Mouse (Mus musculus) forebrain, embryonic 13.5 days (tissue): Measurements from ENCODE around the gene Cpne5. TPM values are rescaled to one million over a fixed set of nuclear protein-coding genes. Genes with fewer than 3 reads are reported as not detected.
A peak's percentile ranks its signal among the peaks of the same experiment; 100 is the strongest.
"Not testable (repeated sequence)": the region's sequence is repeated elsewhere in the genome, so short reads cannot be mapped to it uniquely, and the experiment has no call there.

Experiments
- ATAC-seq: fragments of 200-750 bp; cut with Nextera tagmentation; 2 replicates; pipeline ENCODE4 v1.8.0; 2017
- H3K27ac ChIP-seq: fragments of 300-500 bp; sonication (generic); 2 replicates; pipeline ENCODE4 v1.5.1; 2015; ENCODE audit warnings: inconsistent platforms, mild to moderate bottlenecking, moderate library complexity
- H3K27me3 ChIP-seq: fragments of 300-500 bp; sonication (generic); 2 replicates; pipeline ENCODE4 v1.6.1; 2015; ENCODE audit warnings: mild to moderate bottlenecking, inconsistent platforms
- H3K36me3 ChIP-seq: fragments of 300-500 bp; sonication (generic); 2 replicates; pipeline ENCODE4 v1.6.1; 2015; ENCODE audit warnings: mild to moderate bottlenecking, inconsistent platforms; ENCODE audit not compliant: poor library complexity, severe bottlenecking
- H3K4me1 ChIP-seq: fragments of 300-500 bp; sonication (generic); 2 replicates; pipeline ENCODE4 v1.6.1; 2015; ENCODE audit warnings: inconsistent platforms
- H3K4me2 ChIP-seq: fragments of 300-500 bp; sonication (generic); 2 replicates; pipeline ENCODE4 v1.6.1; 2015; ENCODE audit warnings: inconsistent platforms, mild to moderate bottlenecking, moderate library complexity
- H3K4me3 ChIP-seq: fragments of 300-500 bp; sonication (generic); 2 replicates; pipeline ENCODE4 v1.5.1; 2015; ENCODE audit warnings: mild to moderate bottlenecking, inconsistent platforms
- H3K9ac ChIP-seq: fragments of 300-500 bp; sonication (generic); 2 replicates; pipeline ENCODE4 v1.6.1; 2015; ENCODE audit warnings: mild to moderate bottlenecking, inconsistent platforms
- H3K9me3 ChIP-seq: fragments of 300-500 bp; sonication (generic); replicated peaks from 2 replicates; pipeline ENCODE4 v1.6.1; 2016; ENCODE audit warnings: inconsistent platforms
- WGBS: fragments of 180-500 bp; shearing (Covaris S2); methylation state at CpG from one replicate; pipeline ENCODE4 v1.1.7; 2015; 5-methylcytosine and 5-hydroxymethylcytosine counted together
- polyA plus RNA-seq: library from polyadenylated mRNA; unstranded; fragments of >200 nt; fragmentation: Nextera tagmentation; extraction: Ambion mirVana; gene quantifications from 2 replicates; pipeline ENCODE4 v1.2.1, GENCODE M21; 2015

The Cpne5 gene
- polyA plus RNA-seq, 1 experiment from 2014 or later: 13.0 TPM

DNA sequence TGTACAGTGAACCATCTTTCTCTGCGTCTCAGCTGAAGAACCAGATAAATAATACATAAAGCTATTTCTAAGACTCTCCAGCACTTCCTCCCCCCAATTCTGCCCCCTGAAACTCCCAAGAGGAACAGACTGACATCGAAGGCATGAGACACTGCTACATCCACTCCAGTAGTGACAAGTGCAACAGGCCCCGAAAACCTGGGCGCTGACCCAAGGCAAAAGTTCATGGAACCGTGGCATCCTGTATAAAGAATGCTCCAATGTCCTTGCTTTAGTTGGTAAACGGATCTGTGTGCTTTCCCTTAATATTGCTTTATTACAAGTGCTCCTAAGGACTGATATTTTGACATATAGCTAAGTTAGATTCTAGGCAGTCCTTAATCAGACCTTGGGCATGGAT is 16.8 kb upstream of the Cpne5 start:
- Histone ChIP-seq H3K4me1 (peaks cover 24% of the 10 kb centered on the region), H3K36me3 (peaks cover 79% of the 10 kb centered on the region)
- not testable (repeated sequence) for H3K27ac ChIP-seq, H3K27me3 ChIP-seq, ATAC-seq, H3K9me3 ChIP-seq, H3K9ac ChIP-seq, H3K4me2 ChIP-seq, H3K4me3 ChIP-seq
- WGBS: 93% methylated on average over 6 of the region's 6 CpGs

DNA sequence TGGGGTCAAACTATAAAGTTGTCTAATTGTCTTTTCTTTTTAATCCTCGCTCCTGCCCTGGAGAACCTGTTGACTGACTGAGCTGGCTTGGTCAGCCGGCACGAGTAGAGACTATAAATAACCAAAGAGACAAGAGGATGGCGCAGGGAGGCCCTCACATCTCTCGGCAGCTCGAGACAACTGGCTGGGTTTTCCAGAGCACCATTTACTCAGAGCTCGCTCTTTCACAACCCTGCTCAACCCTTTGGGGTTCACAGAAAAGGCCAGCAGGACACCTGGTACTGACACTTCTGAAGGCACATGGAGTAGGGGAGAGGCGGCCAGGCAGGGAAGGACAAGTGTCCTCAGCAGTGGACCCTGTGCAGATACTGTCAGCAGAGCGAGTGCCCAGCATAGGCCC is 15.7 kb upstream of the Cpne5 start:
- Histone ChIP-seq H3K4me1 (peaks cover 20% of the 10 kb centered on the region), H3K9me3 (no peaks in the 10 kb centered on the region), H3K9ac (no peak overlapping the region), H3K4me2 (no peak overlapping the region), H3K4me3 (no peak overlapping the region), H3K27me3 (no peaks in the 10 kb centered on the region), H3K36me3 (peaks cover 79% of the 10 kb centered on the region), H3K27ac (no peak overlapping the region)
- WGBS: 86% methylated on average over 9 of the region's 9 CpGs
- ATAC-seq: no peak

- no peak for ATAC-seq
- Histone ChIP-seq H3K36me3 (peaks cover 74% of the 10 kb centered on the region), H3K4me1 (peaks cover 20% of the 10 kb centered on the region), H3K4me3 (no peak overlapping the region), H3K27me3 (no peaks in the 10 kb centered on the region), H3K27ac (no peak overlapping the region), H3K9ac (no peak overlapping the region), H3K4me2 (no peak overlapping the region), H3K9me3 (no peaks in the 10 kb centered on the region)
- 94% methylated on average over 2 of the region's 2 CpGs for WGBS
These were observed 15.3 kb upstream of the Cpne5 start for GRCm38 (mm10) chr17:29253236-29253635.

GRCm38 (mm10) chr17:29251608-29252390 is 13.8 kb upstream of the Cpne5 start:
- Histone ChIP-seq H3K4me1 (peaks cover 20% of the 10 kb centered on the region), H3K4me2 (no peak overlapping the region), H3K9me3 (no peaks in the 10 kb centered on the region), H3K36me3 (peaks cover 60% of the 10 kb centered on the region), H3K27ac (peak overlapping the region; percentile 17; the same call in 1 of the 2 replicates), H3K4me3 (no peak overlapping the region), H3K27me3 (no peaks in the 10 kb centered on the region), H3K9ac (no peak overlapping the region; the same call in 1 of the 2 replicates)
- whole genome bisulfite sequencing: 68% methylated on average over 15 of the region's 15 CpGs
- no peak for ATAC-seq

DNA sequence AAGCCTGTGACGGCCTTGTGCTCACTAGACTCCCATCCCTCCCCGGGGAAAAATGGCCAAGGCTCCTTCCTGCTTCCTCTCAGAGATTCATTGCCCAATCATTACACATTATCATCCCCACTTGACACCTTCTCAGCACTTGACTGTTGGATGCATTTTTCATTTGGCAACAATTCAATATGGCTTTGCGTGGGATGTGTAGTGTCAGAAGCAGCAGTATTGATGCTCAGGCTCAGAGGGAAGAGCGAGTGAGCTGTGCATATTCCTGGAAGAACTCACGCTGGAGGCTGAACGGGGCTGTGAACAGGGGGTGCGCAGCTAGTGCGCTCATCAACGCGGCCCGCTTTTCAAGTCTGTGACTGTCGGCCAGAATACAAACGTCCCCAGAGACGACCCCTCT is 13.0 kb upstream of the Cpne5 start:
- Histone ChIP-seq H3K4me1 (peaks cover 25% of the 10 kb centered on the region), H3K36me3 (peaks cover 52% of the 10 kb centered on the region), H3K27ac (0 out of 2 replicates have a peak overlapping the region, but pooled peaks have one; percentile 17)
- 89% methylated on average over 14 of the region's 14 CpGs for WGBS
- H3K27me3 ChIP-seq, H3K4me2 ChIP-seq, H3K9me3 ChIP-seq, ATAC-seq, H3K4me3 ChIP-seq, H3K9ac ChIP-seq: not testable (repeated sequence)

- Histone ChIP-seq H3K4me3 (no peak overlapping the region), H3K9ac (no peak overlapping the region), H3K27ac (no peak overlapping the region), H3K36me3 (peaks cover 45% of the 10 kb centered on the region), H3K27me3 (no peaks in the 10 kb centered on the region), H3K4me1 (peaks cover 40% of the 10 kb centered on the region), H3K9me3 (no peaks in the 10 kb centered on the region), H3K4me2 (no peak overlapping the region)
- no peak for ATAC-seq
- WGBS: 71% methylated on average over 9 of the region's 9 CpGs
These were observed 11.5 kb upstream of the Cpne5 start for GRCm38 (mm10) chr17:29249512-29249911.

GRCm38 (mm10) chr17:29247881-29248280 is 9.9 kb upstream of the Cpne5 start:
- no peak for ATAC-seq
- peaks cover 34% of the 10 kb centered on the region for H3K36me3 ChIP-seq
- no peak overlapping the region for H3K4me2 ChIP-seq
- H3K9ac ChIP-seq: no peak overlapping the region
- WGBS: 83% methylated on average over 13 of the region's 13 CpGs
- peaks cover 48% of the 10 kb centered on the region for H3K4me1 ChIP-seq
- no peaks in the 10 kb centered on the region for H3K9me3 ChIP-seq
- no peak overlapping the region for H3K4me3 ChIP-seq
- no peaks in the 10 kb centered on the region for H3K27me3 ChIP-seq
- H3K27ac ChIP-seq: peak overlapping the region; percentile 48

DNA sequence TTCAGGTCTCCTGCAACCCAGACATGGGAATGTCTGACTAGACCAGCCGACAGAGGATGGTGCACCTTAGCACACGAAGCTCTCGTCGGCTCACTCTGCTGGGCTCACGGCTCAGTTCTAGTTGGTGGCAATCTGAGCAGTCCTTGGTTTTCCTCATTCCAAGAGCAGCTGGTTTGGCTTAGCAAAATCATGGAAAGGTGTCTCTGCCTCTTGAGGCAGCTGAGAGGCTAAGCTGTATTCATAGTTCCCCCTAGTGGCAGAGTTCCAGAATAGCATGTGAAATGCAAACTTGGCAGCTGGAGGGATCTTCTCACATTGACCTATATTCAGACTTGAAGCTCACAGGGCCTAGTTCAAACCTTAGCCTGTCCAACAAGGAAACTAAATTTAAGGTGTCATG is 8.6 kb upstream of the Cpne5 start:
- no peak overlapping the region for H3K4me3 ChIP-seq
- WGBS: 32% methylated on average over 5 of the region's 5 CpGs
- H3K9me3 ChIP-seq: no peaks in the 10 kb centered on the region
- no peak overlapping the region for H3K4me2 ChIP-seq
- H3K27me3 ChIP-seq: no peaks in the 10 kb centered on the region
- H3K36me3 ChIP-seq: peaks cover 23% of the 10 kb centered on the region
- ATAC-seq: peak; percentile 70
- H3K27ac ChIP-seq: no peak overlapping the region; the same call in 1 of the 2 replicates
- H3K9ac ChIP-seq: no peak overlapping the region
- peaks cover 38% of the 10 kb centered on the region for H3K4me1 ChIP-seq

- no peak overlapping the region for H3K4me2 ChIP-seq
- H3K9me3 ChIP-seq: no peaks in the 10 kb centered on the region
- 34% methylated on average over 7 of the region's 7 CpGs for WGBS
- H3K27me3 ChIP-seq: no peaks in the 10 kb centered on the region
- H3K36me3 ChIP-seq: peaks cover 15% of the 10 kb centered on the region
- no peak overlapping the region for H3K4me3 ChIP-seq
- H3K27ac ChIP-seq: peak overlapping the region; percentile 12; the same call in 1 of the 2 replicates
- H3K4me1 ChIP-seq: peaks cover 33% of the 10 kb centered on the region
- ATAC-seq: no peak
- no peak overlapping the region for H3K9ac ChIP-seq
These were observed 7.8 kb upstream of the Cpne5 start for GRCm38 (mm10) chr17:29245725-29246124.

- ATAC-seq: no peak
- WGBS: 49% methylated on average over 11 of the region's 12 CpGs
- Histone ChIP-seq H3K4me3 (no peak overlapping the region), H3K27ac (peak overlapping the region; percentile 54; the same call in 1 of the 2 replicates), H3K9ac (peak overlapping the region; percentile 26; the same call in 1 of the 2 replicates), H3K4me2 (no peak overlapping the region), H3K4me1 (peaks cover 33% of the 10 kb centered on the region), H3K9me3 (no peaks in the 10 kb centered on the region), H3K36me3 (peaks cover 8% of the 10 kb centered on the region), H3K27me3 (0 out of 2 replicates have a peak, but pooled peaks cover 4% of the 10 kb centered on the region)
These were observed 6.9 kb upstream of the Cpne5 start for GRCm38 (mm10) chr17:29244912-29245311.

DNA sequence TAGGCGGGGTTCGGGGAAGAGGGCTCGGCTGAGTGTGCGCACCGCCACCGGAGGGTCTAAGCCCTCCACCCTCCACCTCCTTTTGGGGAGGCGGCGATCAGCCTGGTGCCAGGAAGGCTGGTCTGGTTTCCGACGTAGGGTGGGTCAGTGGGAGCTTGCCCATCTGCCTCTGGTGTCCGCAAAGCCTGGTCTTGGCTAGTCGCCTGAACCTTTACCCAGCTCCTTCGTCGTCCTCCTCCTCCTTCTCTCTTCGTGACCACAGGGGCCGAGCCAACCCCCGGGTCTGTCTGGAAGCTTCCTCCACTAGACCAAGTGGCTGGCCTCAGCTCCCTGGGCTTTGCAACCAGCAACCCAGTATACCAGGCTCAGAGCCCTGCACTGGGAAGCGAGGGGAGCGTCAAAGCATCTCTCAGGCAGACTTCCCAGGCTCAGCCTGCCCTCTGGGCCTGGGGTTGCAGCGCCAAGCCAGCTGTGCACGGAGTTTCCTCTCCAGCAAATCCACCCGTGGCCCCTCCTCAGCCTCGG is 516 bp upstream of the Cpne5 start:
- WGBS: 3% methylated on average over 22 of the region's 23 CpGs
- peaks cover 23% of the 10 kb centered on the region for H3K4me1 ChIP-seq
- ATAC-seq: peak; percentile 44; the same call in 1 of the 2 replicates
- H3K36me3 ChIP-seq: no peaks in the 10 kb centered on the region
- no peaks in the 10 kb centered on the region for H3K9me3 ChIP-seq
- H3K9ac ChIP-seq: peak overlapping the region; percentile 70
- H3K4me3 ChIP-seq: peak overlapping the region; percentile 60
- peak overlapping the region; percentile 100 for H3K4me2 ChIP-seq
- H3K27me3 ChIP-seq: peaks cover 43% of the 10 kb centered on the region
- no peak overlapping the region for H3K27ac ChIP-seq

- Histone ChIP-seq H3K36me3 (no peaks in the 10 kb centered on the region), H3K9ac (peak overlapping the region; percentile 70), H3K27me3 (peaks cover 43% of the 10 kb centered on the region), H3K27ac (no peak overlapping the region), H3K4me2 (peak overlapping the region; percentile 100), H3K4me1 (peaks cover 15% of the 10 kb centered on the region), H3K4me3 (peak overlapping the region; percentile 60), H3K9me3 (no peaks in the 10 kb centered on the region)
- ATAC-seq: no peak
- under 1% methylated on average over 32 of the region's 32 CpGs for WGBS
These were observed 648 bp downstream of the Cpne5 start for GRCm38 (mm10) chr17:29237267-29237771.
